ENCODE assay signal across 8 mouse cellular contexts in the genomic region with DNA sequence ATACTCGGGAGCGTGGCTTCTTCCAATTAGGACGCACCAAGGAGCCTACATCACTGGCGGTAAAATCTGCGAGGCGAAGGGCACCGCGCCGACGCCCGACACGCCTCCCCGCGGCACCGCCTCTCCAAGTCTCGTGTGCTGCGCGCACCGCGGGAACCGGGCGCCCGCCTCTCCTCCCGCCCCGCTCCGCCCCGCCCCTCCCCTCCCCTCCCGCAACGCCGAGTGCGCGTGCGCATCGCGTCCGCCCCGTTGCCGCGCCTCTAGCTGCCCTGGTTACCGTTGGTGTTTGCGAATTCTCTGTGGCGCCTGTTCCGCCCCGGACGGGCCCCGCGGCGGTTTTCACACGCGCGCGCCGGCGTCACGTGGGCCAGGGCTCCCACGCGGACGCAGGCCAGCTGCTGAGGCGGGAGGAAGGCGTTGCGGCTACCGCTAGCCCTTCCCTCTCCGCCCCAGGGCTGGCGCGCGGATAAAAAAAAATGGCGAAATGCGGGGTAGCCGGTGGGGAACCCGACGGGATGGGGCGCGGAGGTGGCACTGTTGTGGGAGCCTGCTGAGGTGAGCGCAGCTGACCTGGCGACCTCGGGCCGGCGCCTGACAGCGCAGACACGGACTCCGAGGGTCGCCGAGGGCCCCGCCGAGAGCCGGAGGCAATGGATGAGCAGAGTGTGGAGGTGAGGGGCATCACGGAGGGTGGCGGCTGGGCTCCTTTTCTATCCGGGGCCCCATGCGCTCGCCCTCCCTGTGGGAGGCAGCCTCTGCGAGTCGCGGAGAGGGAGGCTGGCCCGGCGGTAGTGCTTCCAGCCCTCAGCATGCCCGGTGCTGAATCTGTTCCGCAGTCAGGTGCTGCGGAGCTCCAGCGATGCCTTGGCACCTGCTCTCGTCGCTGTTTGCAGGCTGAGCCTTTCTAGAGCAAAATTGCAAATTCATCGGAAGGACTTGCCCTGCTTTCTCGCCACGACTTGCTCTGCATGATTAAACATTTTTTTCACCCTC. TPM values are rescaled to one million over a fixed set of nuclear protein-coding genes. Genes with fewer than 3 reads are reported as not detected.
A peak's percentile ranks its signal among the peaks of the same experiment; 100 is the strongest.
DNase-seq lines count a peak whose midpoint lies in the region; ATAC-seq lines count a peak whose summit lies in the region.

A gene (plus strand): TSS at position 254 of the 993 bp plus-strand sequence.

- DNase-seq in T-cell, adult 2 months (ENCODE audit: low spot score), result peak; percentile 78
- DNase-seq in cerebellum, postnatal 36 days, result peak; percentile 82 to 86
- DNase-seq in frontal cortex, postnatal 36 days (ENCODE audit: low spot score in 2 of 2), result peak; percentile 87 to 92
- DNase-seq in left cerebral cortex, adult 11 months (ENCODE audit: low spot score), result peak; percentile 82
- DNase-seq in lung, postnatal 4 days, result peak; percentile 89 to 93
- peak; percentile 90 for DNase-seq in retina, postnatal 7 days (ENCODE audit: low read depth, low spot score)
- DNase-seq in urinary bladder, adult 2 months (ENCODE audit: low spot score), result peak; percentile 78

- peak within 1 kb of the TSS; percentile 70 for H3K4me2 ChIP-seq in hindbrain, embryonic 15.5 days

- peak within 1 kb of the TSS; percentile 92 for H3K27ac ChIP-seq in hindbrain, embryonic 15.5 days (replicated peaks)

- peak within 1 kb of the TSS; percentile 90 for H3K9ac ChIP-seq in hindbrain, embryonic 15.5 days

- peak within 1 kb of the TSS; percentile 94 for H3K4me3 ChIP-seq in hindbrain, embryonic 15.5 days

- no peaks in the 10 kb centered on the region for H3K27me3 ChIP-seq in hindbrain, embryonic 15.5 days

- WGBS in hindbrain, embryonic 15.5 days, result under 1% methylated on average over 97 of the region's 105 CpGs

- peaks cover 22% of the 10 kb centered on the region for H3K4me1 ChIP-seq in hindbrain, embryonic 15.5 days (replicated peaks)

- no peaks in the 10 kb centered on the region for H3K9me3 ChIP-seq in hindbrain, embryonic 15.5 days

- ATAC-seq in hindbrain, embryonic 15.5 days (ENCODE audit: low FRiP score, low read depth), result peak; percentile 96

- peaks cover 22% of the 10 kb centered on the region for H3K36me3 ChIP-seq in hindbrain, embryonic 15.5 days

RNA-seq across cellular contexts. Expression of the gene that starts here (rescaled TPM):
- 84.7 and 88.2 TPM in 2 replicates for polyA plus RNA-seq in hindbrain, embryonic 15.5 days (2015; fragmentation: Nextera tagmentation; extraction: Ambion mirVana)
- 7.1 and 9.6 TPM in 2 replicates for polyA plus RNA-seq in urinary bladder, adult 2 months (2012; rRNA removed)

Comparison
In these comparisons a context has a peak if more than half of its experiments do, and no peak if none do; other contexts are left out.
1. Peak in every context shown above with its lines: DNase-seq, ATAC-seq, H3K4me3 ChIP-seq and H3K27ac ChIP-seq.